In the genomic region with DNA sequence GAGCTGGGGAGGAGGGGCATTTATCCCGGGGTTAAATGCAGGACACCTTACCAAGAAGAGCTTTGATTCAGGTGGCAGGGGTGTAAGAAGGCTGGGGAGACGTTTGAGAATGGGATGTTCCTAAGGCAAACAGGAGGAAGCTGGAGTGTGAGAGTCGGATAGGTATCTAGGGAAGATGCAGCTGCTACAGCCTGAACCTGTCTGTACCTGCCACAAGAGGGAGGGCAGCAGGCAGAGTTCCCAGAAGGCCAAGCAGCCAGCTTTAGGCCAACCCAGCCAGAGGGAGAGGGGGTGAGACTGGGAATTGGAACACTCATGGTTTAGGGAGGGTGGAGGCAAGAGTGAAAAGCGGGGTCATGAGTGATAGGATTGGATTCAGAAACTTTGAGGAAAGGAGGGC, we compare ENCODE assay signal across 9 mouse cellular contexts. TPM values are rescaled to one million over a fixed set of nuclear protein-coding genes. Genes with fewer than 3 reads are reported as not detected.
DNase-seq lines count a peak whose midpoint lies in the region; ATAC-seq and TF ChIP-seq lines count a peak whose summit lies in the region.
"Had no signal": no experiment of that assay in that cellular context is flagged by ENCODE, and none has a peak within 500 bp of the region (broad histone marks: within the 10 kb centered on the region; RNA-seq: fewer than 3 reads in every experiment).

No protein-coding gene starts in this region.

- WGBS in embryonic facial prominence, embryonic 12.5 days = 10% methylated on average over 4 of the region's 4 CpGs
- 15% methylated on average over 4 of the region's 4 CpGs for WGBS in limb, embryonic 11.5 days
- WGBS in thymus, adult 2 months = 27% methylated on average over 4 of the region's 4 CpGs

- peak; percentile 29 for TF ChIP-seq CTCF in left cerebral cortex, adult 2 months (IDR thresholded peaks at IDR 0.05)
- TF ChIP-seq CTCF in thymus, adult 2 months (IDR thresholded peaks at IDR 0.05; ENCODE audit: borderline replicate concordance, control insufficient read depth, extremely low read depth, insufficient read depth, low read length, poor library complexity) = no peak

- no peak for TF ChIP-seq POLR2A in thymus, adult 2 months (IDR thresholded peaks at IDR 0.05; ENCODE audit: control insufficient read depth, extremely low read depth, insufficient read depth, low read length, poor library complexity)

- H3K9ac ChIP-seq in embryonic facial prominence, embryonic 12.5 days = no peak overlapping the region
- no peak overlapping the region for H3K9ac ChIP-seq in limb, embryonic 11.5 days (ENCODE audit: low read length)

- peak overlapping the region; percentile 68 for H3K4me3 ChIP-seq in left cerebral cortex, adult 2 months
- peak overlapping the region; percentile 64 for H3K4me3 ChIP-seq in embryonic facial prominence, embryonic 12.5 days
- H3K4me3 ChIP-seq in limb, embryonic 11.5 days (ENCODE audit: low read depth, low read length) = no peak overlapping the region
- H3K4me3 ChIP-seq in thymus, adult 2 months (ENCODE audit: control insufficient read depth, insufficient read depth, low read length) = no peak overlapping the region

- intact Hi-C loops in left cerebral cortex, adult 2 months (cut with DNase I) = loop anchor here (2.0 kb wide), 1 partner anchor 26 kb away; no protein-coding TSS in a partner anchor
- intact Hi-C loops in left cerebral cortex, postnatal 36 days (cut with DNase I) = no loop called here

- peak overlapping the region; percentile 80 for H3K27ac ChIP-seq in left cerebral cortex, adult 2 months
- H3K27ac ChIP-seq in embryonic facial prominence, embryonic 12.5 days = no peak overlapping the region
- no peak overlapping the region for H3K27ac ChIP-seq in limb, embryonic 11.5 days (replicated peaks; ENCODE audit: low read depth, low read length)
- no peak overlapping the region for H3K27ac ChIP-seq in thymus, adult 2 months (ENCODE audit: control insufficient read depth, insufficient read depth, low read length)

- peaks cover 23% of the 10 kb centered on the region for H3K36me3 ChIP-seq in embryonic facial prominence, embryonic 12.5 days
- peaks cover 6% of the 10 kb centered on the region; the same call in 1 of the 2 replicates for H3K36me3 ChIP-seq in limb, embryonic 11.5 days (ENCODE audit: control insufficient read depth, insufficient read depth, low read length)
- peaks cover 4% of the 10 kb centered on the region for H3K36me3 ChIP-seq in thymus, adult 2 months (ENCODE audit: control insufficient read depth, insufficient read depth, low read length)

- H3K4me2 ChIP-seq in embryonic facial prominence, embryonic 12.5 days (replicated peaks) = peak overlapping the region; percentile 83
- H3K4me2 ChIP-seq in limb, embryonic 11.5 days (ENCODE audit: low read depth, severe bottlenecking) = no peak overlapping the region

- H3K9me3 ChIP-seq in embryonic facial prominence, embryonic 12.5 days = no peaks in the 10 kb centered on the region
- no peaks in the 10 kb centered on the region for H3K9me3 ChIP-seq in limb, embryonic 11.5 days (ENCODE audit: control insufficient read depth, low read length)

- no peak for DNase-seq in left cerebral cortex, adult 2 months (ENCODE audit: extremely low spot score in 1 of 2, low spot score in 2 of 2)
- DNase-seq in left cerebral cortex, postnatal 36 days (ENCODE audit: low spot score in 2 of 2) = no peak
- peak; percentile 36 for DNase-seq in limb, embryonic 11.5 days (ENCODE audit: low spot score)
- peak; percentile 53 for DNase-seq in retina, embryonic 14.5 days (ENCODE audit: low spot score)
- no peak for DNase-seq in kidney, adult 11 months
- no peak for DNase-seq in gastrocnemius, postnatal 10 days
- DNase-seq in thymus, adult 2 months = no peak
- DNase-seq: left cerebral cortex, postnatal 4 days had no signal

- ATAC-seq in embryonic facial prominence, embryonic 12.5 days (ENCODE audit: insufficient number of reproducible peaks, insufficient read depth, low FRiP score, low TSS enrichment) = no peak
- no peak for ATAC-seq in limb, embryonic 11.5 days (ENCODE audit: insufficient number of reproducible peaks, low FRiP score, low TSS enrichment, low read depth)

- H3K27me3 ChIP-seq in embryonic facial prominence, embryonic 12.5 days = peaks cover 19% of the 10 kb centered on the region
- peaks cover 12% of the 10 kb centered on the region for H3K27me3 ChIP-seq in limb, embryonic 11.5 days (ENCODE audit: control insufficient read depth, insufficient read depth, low read length)
- H3K27me3 ChIP-seq in thymus, adult 2 months (ENCODE audit: control insufficient read depth, insufficient read depth, low read length) = no peaks in the 10 kb centered on the region

- peaks cover 42% of the 10 kb centered on the region for H3K4me1 ChIP-seq in embryonic facial prominence, embryonic 12.5 days
- peaks cover 22% of the 10 kb centered on the region for H3K4me1 ChIP-seq in limb, embryonic 11.5 days (ENCODE audit: control insufficient read depth, insufficient read depth, low read length)
- H3K4me1 ChIP-seq in thymus, adult 2 months (replicated peaks; ENCODE audit: control insufficient read depth, insufficient read depth, low read length) = peaks cover 26% of the 10 kb centered on the region

RNA-seq across cellular contexts. Expression of a gene that starts 0.9 kb away (rescaled TPM):
- 10 to 100 TPM; 66.1 to 77.5 TPM for total RNA-seq in left cerebral cortex, adult 2 months (2021)
- 10 to 100 TPM; 64.4 to 73.5 TPM for total RNA-seq in left cerebral cortex, postnatal 36 days (2021)
- 12.6 and 14.5 TPM in 2 replicates for polyA plus RNA-seq in embryonic facial prominence, embryonic 12.5 days (2016; fragmentation: Nextera tagmentation; extraction: Ambion mirVana)
- polyA plus RNA-seq in limb, embryonic 11.5 days (2014; fragmentation: Nextera tagmentation; extraction: Ambion mirVana) = 19.2 and 22.9 TPM in 2 replicates
- total RNA-seq in gastrocnemius, postnatal 10 days (2021) = 10 to 100 TPM; 39.3 to 45.7 TPM
- polyA plus RNA-seq in thymus, adult 2 months (2012; rRNA removed) = 18.6 and 20.7 TPM in 2 replicates

RNA-seq across cellular contexts. Expression of a gene that starts 25.8 kb away (rescaled TPM):
- 1 to 10 TPM; 2.6 to 3.0 TPM for total RNA-seq in left cerebral cortex, adult 2 months (2021)
- total RNA-seq in left cerebral cortex, postnatal 36 days (2021) = 1 to 10 TPM; 2.8 to 4.3 TPM
- polyA plus RNA-seq in embryonic facial prominence, embryonic 12.5 days (2016; fragmentation: Nextera tagmentation; extraction: Ambion mirVana) = 49.4 and 50.9 TPM in 2 replicates
- 28.6 and 31.7 TPM in 2 replicates for polyA plus RNA-seq in limb, embryonic 11.5 days (2014; fragmentation: Nextera tagmentation; extraction: Ambion mirVana)
- total RNA-seq in gastrocnemius, postnatal 10 days (2021) = 10 to 100 TPM; 27.6 to 40.5 TPM
- polyA plus RNA-seq in thymus, adult 2 months (2012; rRNA removed) = 20.2 and 20.7 TPM in 2 replicates

RNA-seq across cellular contexts. Expression of a gene that starts 30.4 kb away (rescaled TPM):
- under 1 TPM; 0.40 to 0.66 TPM for total RNA-seq in left cerebral cortex, adult 2 months (2021)
- total RNA-seq in left cerebral cortex, postnatal 36 days (2021) = under 1 TPM; 0.42 to 0.45 TPM
- polyA plus RNA-seq in embryonic facial prominence, embryonic 12.5 days (2016; fragmentation: Nextera tagmentation; extraction: Ambion mirVana) = 0.47 and 0.67 TPM in 2 replicates
- polyA plus RNA-seq in limb, embryonic 11.5 days (2014; fragmentation: Nextera tagmentation; extraction: Ambion mirVana) = 0.31 TPM in 1 of 2 replicates, not detected in the other
- total RNA-seq in gastrocnemius, postnatal 10 days (2021) = under 1 TPM in 1 of 2 experiments, not detected in 1; 0.14 TPM
- polyA plus RNA-seq in thymus, adult 2 months (2012; rRNA removed) = 0.28 and 0.45 TPM in 2 replicates

Comparison
In these comparisons a context has a peak if more than half of its experiments do, and no peak if none do; other contexts are left out.
1. DNase-seq: peak in limb, embryonic 11.5 days (single experiment) and retina, embryonic 14.5 days (single experiment); none in left cerebral cortex, adult 2 months (0 of 2), left cerebral cortex, postnatal 36 days (0 of 2), kidney, adult 11 months (single experiment), gastrocnemius, postnatal 10 days (single experiment) and thymus, adult 2 months (single experiment).
2. H3K4me3 ChIP-seq: peak in left cerebral cortex, adult 2 months (single experiment) and embryonic facial prominence, embryonic 12.5 days (single experiment); none in limb, embryonic 11.5 days (single experiment) and thymus, adult 2 months (single experiment).
3. RNA of a gene that starts 25.8 kb away (total RNA-seq): 27.6 to 40.5 TPM in gastrocnemius, postnatal 10 days; 2.8 to 4.3 TPM in left cerebral cortex, postnatal 36 days and 2.6 to 3.0 TPM in left cerebral cortex, adult 2 months; every median in the first group is over 4 times any median in the second.